ENCODE assay signal across 17 mouse cellular contexts in genomic region chr1:106541851-106542250, GRCm38 (mm10).
DNase-seq lines count a peak whose midpoint lies in the region; ATAC-seq and TF ChIP-seq lines count a peak whose summit lies in the region.
"Had no signal": no experiment of that assay in that cellular context is flagged by ENCODE, and none has a peak within 500 bp of the region (broad histone marks: within the 10 kb centered on the region; RNA-seq: fewer than 3 reads in every experiment).

No protein-coding gene starts in this region.

- no peak for DNase-seq in limb, embryonic 10.5 days (ENCODE audit: low spot score)
- no peak for DNase-seq in stomach, postnatal 0 days (ENCODE audit: low spot score)
- DNase-seq: adrenal gland, adult 2 months; adrenal gland, postnatal 36 days; cerebellum, adult 2 months; cerebellum, postnatal 10 days; gastrocnemius, postnatal 36 days; heart, adult 18-20 months; heart, postnatal 36 days had no signal

- TF ChIP-seq CTCF in stomach, postnatal 0 days (IDR thresholded peaks at IDR 0.05; ENCODE audit: low read depth): no peak

- WGBS in intestine, embryonic 16.5 days: 80% methylated on average over 8 of the region's 8 CpGs
- 80% methylated on average over 8 of the region's 8 CpGs for WGBS in intestine, embryonic 15.5 days
- 86% methylated on average over 8 of the region's 8 CpGs for WGBS in limb, embryonic 12.5 days
- WGBS in limb, embryonic 10.5 days: 88% methylated on average over 8 of the region's 8 CpGs
- WGBS in stomach, embryonic 16.5 days: 83% methylated on average over 8 of the region's 8 CpGs
- 84% methylated on average over 8 of the region's 8 CpGs for WGBS in stomach, postnatal 0 days

- no peaks in the 10 kb centered on the region for H3K9me3 ChIP-seq in intestine, embryonic 16.5 days (ENCODE audit: control insufficient read depth, low read length)
- H3K9me3 ChIP-seq in intestine, embryonic 15.5 days: no peaks in the 10 kb centered on the region
- no peaks in the 10 kb centered on the region for H3K9me3 ChIP-seq in limb, embryonic 12.5 days
- no peaks in the 10 kb centered on the region for H3K9me3 ChIP-seq in limb, embryonic 10.5 days (replicated peaks)
- H3K9me3 ChIP-seq in stomach, embryonic 16.5 days (replicated peaks; ENCODE audit: control insufficient read depth, low read length): no peaks in the 10 kb centered on the region
- no peaks in the 10 kb centered on the region for H3K9me3 ChIP-seq in stomach, postnatal 0 days (ENCODE audit: control insufficient read depth, low read length)
- H3K9me3 ChIP-seq: embryonic facial prominence, embryonic 10.5 days; forebrain, embryonic 15.5 days; heart, embryonic 13.5 days; hindbrain, embryonic 15.5 days had no signal

- TF ChIP-seq EP300 in stomach, postnatal 0 days (optimal IDR thresholded peaks at IDR 0.05): no peak

- H3K9ac ChIP-seq in intestine, embryonic 16.5 days (ENCODE audit: low read depth, low read length): 0 out of 2 replicates have a peak overlapping the region, but pooled peaks have one; percentile 21
- no peak overlapping the region for H3K9ac ChIP-seq in intestine, embryonic 15.5 days
- H3K9ac ChIP-seq in limb, embryonic 12.5 days (replicated peaks): no peak overlapping the region
- H3K9ac ChIP-seq in stomach, embryonic 16.5 days (ENCODE audit: low read length): 0 out of 2 replicates have a peak overlapping the region, but pooled peaks have one; percentile 12
- no peak overlapping the region for H3K9ac ChIP-seq in stomach, postnatal 0 days (ENCODE audit: low read length)
- H3K9ac ChIP-seq: forebrain, embryonic 15.5 days; heart, embryonic 13.5 days; hindbrain, embryonic 15.5 days had no signal

- H3K4me3 ChIP-seq in intestine, embryonic 16.5 days (ENCODE audit: low read length): no peak overlapping the region
- H3K4me3 ChIP-seq in intestine, embryonic 15.5 days (replicated peaks): no peak overlapping the region
- no peak overlapping the region for H3K4me3 ChIP-seq in limb, embryonic 12.5 days (replicated peaks)
- H3K4me3 ChIP-seq in limb, embryonic 10.5 days: no peak overlapping the region
- H3K4me3 ChIP-seq in stomach, embryonic 16.5 days (replicated peaks; ENCODE audit: low read length): no peak overlapping the region
- no peak overlapping the region for H3K4me3 ChIP-seq in stomach, postnatal 0 days (ENCODE audit: low read depth, low read length)
- H3K4me3 ChIP-seq: embryonic facial prominence, embryonic 10.5 days; forebrain, embryonic 15.5 days; heart, embryonic 13.5 days; hindbrain, embryonic 15.5 days had no signal

- no peak overlapping the region for H3K27ac ChIP-seq in intestine, embryonic 16.5 days (ENCODE audit: low read length)
- H3K27ac ChIP-seq in intestine, embryonic 15.5 days: no peak overlapping the region
- no peak overlapping the region for H3K27ac ChIP-seq in limb, embryonic 12.5 days
- no peak overlapping the region for H3K27ac ChIP-seq in limb, embryonic 10.5 days
- no peak overlapping the region for H3K27ac ChIP-seq in stomach, embryonic 16.5 days (ENCODE audit: low read length)
- H3K27ac ChIP-seq in stomach, postnatal 0 days (replicated peaks): no peak overlapping the region
- H3K27ac ChIP-seq: embryonic facial prominence, embryonic 10.5 days; forebrain, embryonic 15.5 days; heart, embryonic 13.5 days; hindbrain, embryonic 15.5 days had no signal

- peaks cover 13% of the 10 kb centered on the region for H3K4me1 ChIP-seq in intestine, embryonic 16.5 days (ENCODE audit: control insufficient read depth, insufficient read depth, low read length)
- peaks cover 4% of the 10 kb centered on the region; the same call in 1 of the 2 replicates for H3K4me1 ChIP-seq in intestine, embryonic 15.5 days (replicated peaks)
- H3K4me1 ChIP-seq in limb, embryonic 12.5 days (replicated peaks): peaks cover 15% of the 10 kb centered on the region; the same call in 1 of the 2 replicates
- no peaks in the 10 kb centered on the region for H3K4me1 ChIP-seq in limb, embryonic 10.5 days
- H3K4me1 ChIP-seq in stomach, embryonic 16.5 days (ENCODE audit: control insufficient read depth, insufficient read depth, low read length): no peaks in the 10 kb centered on the region
- H3K4me1 ChIP-seq in stomach, postnatal 0 days (replicated peaks; ENCODE audit: control insufficient read depth, insufficient read depth): no peaks in the 10 kb centered on the region
- H3K4me1 ChIP-seq: forebrain, embryonic 15.5 days had no signal

- H3K27me3 ChIP-seq in intestine, embryonic 16.5 days (replicated peaks; ENCODE audit: control insufficient read depth, insufficient read depth, low read length): no peaks in the 10 kb centered on the region
- no peaks in the 10 kb centered on the region for H3K27me3 ChIP-seq in intestine, embryonic 15.5 days (replicated peaks)
- no peaks in the 10 kb centered on the region for H3K27me3 ChIP-seq in limb, embryonic 12.5 days
- no peaks in the 10 kb centered on the region for H3K27me3 ChIP-seq in limb, embryonic 10.5 days (ENCODE audit: low read depth, poor library complexity, severe bottlenecking)
- no peaks in the 10 kb centered on the region for H3K27me3 ChIP-seq in stomach, embryonic 16.5 days (ENCODE audit: control insufficient read depth, insufficient read depth, low read length)
- H3K27me3 ChIP-seq in stomach, postnatal 0 days (ENCODE audit: control insufficient read depth, insufficient read depth, low read length): no peaks in the 10 kb centered on the region
- H3K27me3 ChIP-seq: forebrain, embryonic 15.5 days; heart, embryonic 13.5 days; hindbrain, embryonic 15.5 days had no signal

- H3K36me3 ChIP-seq in intestine, embryonic 16.5 days (ENCODE audit: control insufficient read depth, insufficient read depth, low read length): no peaks in the 10 kb centered on the region
- H3K36me3 ChIP-seq in intestine, embryonic 15.5 days: no peaks in the 10 kb centered on the region
- H3K36me3 ChIP-seq in limb, embryonic 12.5 days: peaks cover 5% of the 10 kb centered on the region; the same call in 1 of the 2 replicates
- no peaks in the 10 kb centered on the region for H3K36me3 ChIP-seq in limb, embryonic 10.5 days
- H3K36me3 ChIP-seq in stomach, embryonic 16.5 days (ENCODE audit: control insufficient read depth, insufficient read depth, low read length): no peaks in the 10 kb centered on the region
- no peaks in the 10 kb centered on the region for H3K36me3 ChIP-seq in stomach, postnatal 0 days (ENCODE audit: control insufficient read depth, insufficient read depth, low read length)
- H3K36me3 ChIP-seq: embryonic facial prominence, embryonic 10.5 days; forebrain, embryonic 15.5 days; heart, embryonic 13.5 days; hindbrain, embryonic 15.5 days had no signal

- ATAC-seq in intestine, embryonic 16.5 days: no peak
- no peak for ATAC-seq in intestine, embryonic 15.5 days
- ATAC-seq in limb, embryonic 12.5 days (ENCODE audit: insufficient number of reproducible peaks, insufficient read depth, low FRiP score, low TSS enrichment, low read depth): 0 out of 2 replicates have a peak, but pooled peaks have one; percentile 9
- ATAC-seq in stomach, embryonic 16.5 days (ENCODE audit: insufficient read depth, low FRiP score): no peak
- no peak for ATAC-seq in stomach, postnatal 0 days (ENCODE audit: low FRiP score, low TSS enrichment)
- ATAC-seq: forebrain, embryonic 15.5 days had no signal

- no peak overlapping the region for H3K4me2 ChIP-seq in intestine, embryonic 16.5 days (ENCODE audit: low read depth, low read length)
- H3K4me2 ChIP-seq in intestine, embryonic 15.5 days (replicated peaks): no peak overlapping the region
- H3K4me2 ChIP-seq in limb, embryonic 12.5 days: no peak overlapping the region
- no peak overlapping the region for H3K4me2 ChIP-seq in stomach, embryonic 16.5 days (ENCODE audit: low read depth, low read length)
- no peak overlapping the region for H3K4me2 ChIP-seq in stomach, postnatal 0 days (replicated peaks; ENCODE audit: low read depth)
- H3K4me2 ChIP-seq: forebrain, embryonic 15.5 days; heart, embryonic 13.5 days; hindbrain, embryonic 15.5 days had no signal

Comparison
In these comparisons a context has a peak if more than half of its experiments do, and no peak if none do; other contexts are left out.
1. H3K9ac ChIP-seq: peak in intestine, embryonic 16.5 days (single experiment) and stomach, embryonic 16.5 days (single experiment); none in intestine, embryonic 15.5 days (single experiment), limb, embryonic 12.5 days (single experiment) and stomach, postnatal 0 days (single experiment).